Mouse (Mus musculus) stomach, embryonic 15.5 days (tissue): ENCODE results near the gene Mtf2. TPM values are rescaled to one million over a fixed set of nuclear protein-coding genes. Genes with fewer than 3 reads are reported as not detected.
"Not testable (repeated sequence)": the region's sequence is repeated elsewhere in the genome, so short reads cannot be mapped to it uniquely, and the experiment has no call there.

Experiments used
- ATAC-seq: fragments of 200-750 bp; cut with Nextera tagmentation; 2 replicates; pipeline ENCODE4 v1.8.0; 2017; ENCODE audit warnings: low read depth, moderate number of reproducible peaks, moderate TSS enrichment; ENCODE audit not compliant: insufficient read depth, low FRiP score
- H3K27ac ChIP-seq: fragments of 300-500 bp; sonication (generic); 2 replicates; pipeline ENCODE4 v1.5.1; 2015; ENCODE audit warnings: mild to moderate bottlenecking, inconsistent platforms
- H3K27me3 ChIP-seq: fragments of 300-500 bp; sonication (generic); replicated peaks from 2 replicates; pipeline ENCODE4 v1.6.1; 2015; ENCODE audit warnings: inconsistent platforms
- H3K36me3 ChIP-seq: fragments of 300-500 bp; sonication (generic); 2 replicates; pipeline ENCODE4 v1.6.1; 2015; ENCODE audit warnings: inconsistent platforms
- H3K4me1 ChIP-seq: fragments of 300-500 bp; sonication (generic); 2 replicates; pipeline ENCODE4 v1.6.1; 2015; ENCODE audit warnings: inconsistent platforms
- H3K4me2 ChIP-seq: fragments of 300-500 bp; sonication (generic); 2 replicates; pipeline ENCODE4 v1.6.1; 2015; ENCODE audit warnings: mild to moderate bottlenecking, inconsistent platforms
- H3K4me3 ChIP-seq: fragments of 300-500 bp; sonication (generic); replicated peaks from 2 replicates; pipeline ENCODE4 v1.5.1; 2015; ENCODE audit warnings: inconsistent platforms
- H3K9ac ChIP-seq: fragments of 300-500 bp; sonication (generic); 2 replicates; pipeline ENCODE4 v1.6.1; 2015; ENCODE audit warnings: inconsistent platforms
- H3K9me3 ChIP-seq: fragments of 300-500 bp; sonication (generic); 2 replicates; pipeline ENCODE4 v1.6.1; 2016; ENCODE audit warnings: inconsistent platforms
- WGBS: fragments of 180-500 bp; shearing (Covaris S2); methylation state at CpG from one replicate; pipeline ENCODE4 v1.1.7; 2015; 5-methylcytosine and 5-hydroxymethylcytosine counted together
- polyA plus RNA-seq: library from polyadenylated mRNA; unstranded; fragments of >200 nt; fragmentation: Nextera tagmentation; extraction: Ambion mirVana; gene quantifications from 2 replicates; pipeline ENCODE4 v1.2.1, GENCODE M21; 2015

Mtf2 gene
- polyA plus RNA-seq, 1 experiment from 2014 or later, result 77.7 TPM

DNA sequence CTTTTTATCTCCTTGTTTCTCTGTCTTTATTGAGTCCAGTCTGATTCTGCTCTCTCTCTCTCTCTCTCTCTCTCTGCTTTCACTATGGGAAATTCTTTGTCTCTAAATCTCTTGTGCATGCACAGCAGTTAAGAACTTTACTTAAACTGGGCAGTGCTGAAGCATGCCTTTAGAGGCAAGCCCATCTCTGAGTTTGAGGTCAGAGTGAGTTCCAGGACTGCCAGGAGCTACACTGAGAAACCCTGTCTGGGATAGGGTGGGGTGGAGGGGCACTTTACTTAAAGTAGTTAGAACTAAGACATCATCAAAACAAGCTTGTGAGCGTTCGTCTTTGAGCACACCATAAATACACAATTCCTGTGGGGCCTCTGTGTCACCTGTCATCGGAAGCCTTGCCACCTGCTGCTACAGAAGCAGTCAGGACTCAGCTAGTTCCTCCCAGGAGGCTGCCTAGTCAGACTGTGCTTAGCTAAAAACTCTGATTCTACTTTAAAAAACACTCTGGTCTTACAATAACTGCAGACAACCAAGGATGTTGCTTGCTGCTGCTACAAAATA lies 15.7 kb upstream of the Mtf2 start:
- WGBS, result 10% methylated on average over 3 of the region's 3 CpGs
- Histone ChIP-seq H3K9ac (no peak overlapping the region), H3K27ac (no peak overlapping the region), H3K4me1 (no peaks in the 10 kb centered on the region), H3K4me2 (no peak overlapping the region), H3K4me3 (no peak overlapping the region), H3K27me3 (no peaks in the 10 kb centered on the region), H3K9me3 (no peaks in the 10 kb centered on the region), H3K36me3 (no peaks in the 10 kb centered on the region)
- no peak for ATAC-seq

DNA sequence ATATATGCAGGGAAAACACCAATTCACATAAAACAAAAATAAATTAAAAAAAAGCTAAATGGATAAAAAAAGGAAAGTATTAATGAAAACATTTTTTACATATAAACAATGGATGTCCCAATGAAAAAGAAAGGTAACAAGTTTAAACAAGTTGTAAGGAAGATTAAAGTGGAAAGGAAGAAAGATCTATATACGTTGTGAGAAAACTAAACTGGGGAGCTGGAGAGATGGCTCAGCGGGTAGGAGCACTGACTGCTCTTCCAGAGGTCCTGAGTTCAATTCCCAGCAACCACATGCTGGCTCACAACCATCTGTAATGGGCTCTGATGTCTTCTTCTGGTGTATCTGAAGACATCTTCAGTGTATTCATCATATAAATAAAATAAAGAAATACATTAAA lies 14.4 kb upstream of the Mtf2 start:
- Histone ChIP-seq H3K27ac (no peak overlapping the region), H3K36me3 (no peaks in the 10 kb centered on the region), H3K4me1 (no peaks in the 10 kb centered on the region), H3K4me3 (no peak overlapping the region), H3K9me3 (no peaks in the 10 kb centered on the region), H3K4me2 (no peak overlapping the region), H3K9ac (no peak overlapping the region), H3K27me3 (no peaks in the 10 kb centered on the region)
- ATAC-seq, result no peak
- WGBS, result 74% methylated on average over 2 of the region's 2 CpGs

DNA sequence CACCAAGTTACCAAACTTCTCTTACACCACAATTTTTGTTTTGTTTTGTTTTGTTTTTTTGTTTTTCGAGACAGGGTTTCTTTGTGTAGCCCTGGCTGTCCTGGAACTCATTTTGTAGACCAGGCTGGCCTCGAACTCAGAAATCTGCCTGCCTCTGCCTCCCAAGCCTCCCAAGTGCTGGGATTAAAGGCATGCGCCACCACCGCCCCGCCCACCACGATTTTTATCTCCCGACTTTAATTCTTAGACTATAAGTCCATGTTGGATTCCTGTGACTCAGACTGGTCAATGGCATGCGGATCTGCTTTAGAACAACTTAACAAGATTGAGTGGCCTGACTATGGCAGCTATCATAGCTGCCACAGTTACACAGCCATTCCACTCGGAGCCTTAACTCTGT lies 13.7 kb upstream of the Mtf2 start:
- not testable (repeated sequence) for H3K27ac ChIP-seq, H3K27me3 ChIP-seq, H3K4me1 ChIP-seq, H3K4me3 ChIP-seq, H3K9ac ChIP-seq, H3K9me3 ChIP-seq, H3K36me3 ChIP-seq, ATAC-seq, H3K4me2 ChIP-seq
- WGBS, result 89% methylated on average over 9 of the region's 9 CpGs

GRCm38 (mm10) chr5:108052200-108052599 lies 13.3 kb upstream of the Mtf2 start:
- H3K9me3 ChIP-seq, result no peaks in the 10 kb centered on the region
- no peak overlapping the region for H3K9ac ChIP-seq
- no peaks in the 10 kb centered on the region for H3K4me1 ChIP-seq
- H3K27ac ChIP-seq, result no peak overlapping the region
- 91% methylated on average over 1 of the region's 1 CpGs for WGBS
- H3K4me3 ChIP-seq, result no peak overlapping the region
- no peak overlapping the region for H3K4me2 ChIP-seq
- no peaks in the 10 kb centered on the region for H3K36me3 ChIP-seq
- H3K27me3 ChIP-seq, result no peaks in the 10 kb centered on the region
- ATAC-seq, result no peak

DNA sequence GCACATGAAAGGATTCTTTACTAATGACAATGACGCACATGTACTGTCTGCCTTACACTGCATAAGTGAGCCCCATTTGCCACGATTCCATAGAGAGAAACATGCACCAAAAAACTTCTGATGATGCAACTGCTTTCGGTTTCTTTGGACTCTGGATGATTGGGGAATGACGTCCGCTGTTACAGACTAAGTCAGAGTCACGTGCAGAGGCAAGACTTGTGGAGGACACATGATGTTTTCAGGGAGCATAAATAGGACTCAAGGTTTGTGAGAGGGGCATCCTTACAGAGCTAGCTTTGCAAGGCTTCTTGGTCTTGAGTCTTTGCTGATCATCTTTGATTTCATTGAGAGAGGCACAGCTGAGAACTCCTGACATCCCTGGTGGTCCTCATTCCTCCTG lies 11.9 kb upstream of the Mtf2 start:
- no peaks in the 10 kb centered on the region for H3K27me3 ChIP-seq
- H3K9ac ChIP-seq, result no peak overlapping the region
- no peak for ATAC-seq
- H3K4me3 ChIP-seq, result no peak overlapping the region
- H3K36me3 ChIP-seq, result no peaks in the 10 kb centered on the region
- H3K9me3 ChIP-seq, result no peaks in the 10 kb centered on the region
- no peaks in the 10 kb centered on the region for H3K4me1 ChIP-seq
- 83% methylated on average over 6 of the region's 6 CpGs for WGBS
- H3K27ac ChIP-seq, result no peak overlapping the region
- H3K4me2 ChIP-seq, result no peak overlapping the region

DNA sequence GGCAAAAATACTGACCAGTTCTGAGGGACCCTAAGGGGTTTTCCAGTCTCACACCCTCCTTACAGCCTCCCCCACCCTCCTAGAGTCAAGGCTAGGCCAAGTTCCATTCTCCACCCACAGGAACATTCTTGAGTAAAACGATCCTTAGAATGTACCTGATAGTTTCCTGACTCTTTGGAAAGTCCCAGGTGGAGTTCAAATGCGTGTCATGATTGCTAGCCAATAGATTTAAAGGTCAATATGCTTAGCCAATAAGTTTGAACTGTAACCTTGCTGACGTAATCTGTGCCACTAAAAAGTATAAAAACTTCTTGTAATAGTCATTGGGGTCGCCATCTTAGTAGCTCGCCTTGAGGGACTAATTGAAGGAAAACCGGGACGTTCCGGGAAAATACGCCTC lies 5.1 kb upstream of the Mtf2 start:
- H3K9ac ChIP-seq, result no peak overlapping the region
- WGBS, result 92% methylated on average over 9 of the region's 9 CpGs
- no peaks in the 10 kb centered on the region for H3K9me3 ChIP-seq
- no peaks in the 10 kb centered on the region for H3K27me3 ChIP-seq
- H3K4me2 ChIP-seq, result no peak overlapping the region
- ATAC-seq, result no peak
- no peaks in the 10 kb centered on the region for H3K4me1 ChIP-seq
- H3K36me3 ChIP-seq, result no peaks in the 10 kb centered on the region
- H3K4me3 ChIP-seq, result no peak overlapping the region
- no peak overlapping the region for H3K27ac ChIP-seq

DNA sequence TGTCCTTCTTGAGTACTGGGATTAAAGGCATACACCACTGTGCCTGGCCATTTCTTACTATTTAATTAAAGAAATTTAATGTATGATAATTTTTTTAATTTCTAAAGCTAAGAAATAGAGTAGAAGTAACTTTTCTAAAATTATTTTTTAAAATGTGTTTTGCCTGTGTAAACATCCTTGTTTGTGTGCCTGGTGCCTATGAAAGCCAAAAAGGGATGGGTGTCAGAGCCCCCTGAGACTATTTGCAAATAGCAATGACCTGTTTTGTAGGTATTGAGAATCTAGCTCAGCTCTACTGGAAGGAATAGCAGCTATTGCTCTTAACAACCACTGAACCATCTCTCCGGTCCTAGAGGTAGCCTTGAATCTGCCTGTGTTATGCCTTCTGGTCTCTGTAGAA lies 6.8 kb downstream of the Mtf2 start:
- ATAC-seq, result no peak
- no peak overlapping the region for H3K4me2 ChIP-seq
- no peak overlapping the region for H3K4me3 ChIP-seq
- no peak overlapping the region for H3K9ac ChIP-seq
- no peaks in the 10 kb centered on the region for H3K9me3 ChIP-seq
- no peak overlapping the region for H3K27ac ChIP-seq
- peaks cover 28% of the 10 kb centered on the region; the same call in 1 of the 2 replicates for H3K36me3 ChIP-seq
- H3K4me1 ChIP-seq, result no peaks in the 10 kb centered on the region
- 97% methylated on average over 1 of the region's 1 CpGs for WGBS
- H3K27me3 ChIP-seq, result no peaks in the 10 kb centered on the region

DNA sequence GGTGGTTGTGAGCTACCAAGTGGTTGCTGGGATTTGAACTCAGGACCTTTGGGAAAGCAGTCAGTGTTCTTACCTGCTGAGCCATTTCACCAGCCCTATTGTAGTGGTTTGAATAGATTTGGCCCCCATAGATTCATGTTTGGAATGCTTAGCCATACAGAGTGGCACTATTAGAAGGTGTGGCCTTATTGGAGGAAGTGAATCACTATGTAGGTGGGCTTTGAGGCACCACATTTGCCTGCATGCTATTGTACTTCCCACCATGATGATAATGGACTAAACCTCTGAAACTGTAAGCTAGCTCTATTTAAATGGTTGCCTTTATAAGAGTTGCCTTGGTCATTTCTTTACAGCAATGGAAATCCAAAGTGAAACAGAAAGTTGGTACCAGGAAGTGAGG lies 10.8 kb downstream of the Mtf2 start:
- peaks cover 28% of the 10 kb centered on the region; the same call in 1 of the 2 replicates for H3K36me3 ChIP-seq

DNA sequence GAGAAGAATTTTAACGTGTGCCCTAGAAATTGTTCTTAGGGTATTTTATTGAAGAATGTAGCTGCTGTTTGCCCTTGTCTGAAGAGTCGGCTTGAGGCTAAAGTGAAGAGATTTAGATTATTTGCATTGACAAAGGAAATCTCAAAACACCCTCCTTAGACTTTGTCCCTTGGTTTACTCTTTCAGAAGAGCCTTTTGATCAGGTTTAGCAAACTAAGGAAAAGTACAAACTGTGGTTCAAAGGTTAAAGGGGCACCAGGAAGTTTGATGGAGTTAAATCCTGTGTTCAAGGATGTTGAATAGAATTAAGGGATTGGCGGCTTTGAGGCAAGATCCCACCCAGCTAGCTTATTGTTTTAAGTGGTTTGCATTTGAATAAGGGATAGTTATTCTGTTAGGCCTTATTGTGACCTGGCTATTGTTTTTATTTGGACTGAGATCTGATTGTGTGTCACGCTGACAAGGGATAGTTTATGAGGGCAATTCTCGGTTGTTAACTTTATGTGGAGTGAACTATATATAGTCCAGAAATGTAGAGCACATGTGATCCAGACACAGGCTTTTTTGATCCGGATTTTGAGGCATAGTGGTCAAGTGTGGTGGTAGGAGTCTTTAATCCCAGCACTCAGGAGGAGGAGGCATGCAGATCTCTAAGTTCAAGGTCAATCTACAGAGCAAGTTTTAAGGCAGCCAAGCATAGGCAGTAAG lies 11.5 kb downstream of the Mtf2 start:
- H3K36me3 ChIP-seq, result peaks cover 28% of the 10 kb centered on the region; the same call in 1 of the 2 replicates
- ATAC-seq, result no peak
- WGBS, result 71% methylated on average over 6 of the region's 6 CpGs
- H3K4me2 ChIP-seq, result no peak overlapping the region
- H3K27me3 ChIP-seq, result no peaks in the 10 kb centered on the region
- no peak overlapping the region for H3K4me3 ChIP-seq
- H3K9ac ChIP-seq, result no peak overlapping the region
- H3K9me3 ChIP-seq, result no peaks in the 10 kb centered on the region
- H3K27ac ChIP-seq, result no peak overlapping the region
- no peaks in the 10 kb centered on the region for H3K4me1 ChIP-seq

More for the DNA sequence above, 10.8 kb downstream of the Mtf2 start:
- no peak overlapping the region for H3K4me3 ChIP-seq
- H3K9me3 ChIP-seq, result no peaks in the 10 kb centered on the region
- no peaks in the 10 kb centered on the region for H3K27me3 ChIP-seq
- H3K4me1 ChIP-seq, result no peaks in the 10 kb centered on the region
- H3K9ac ChIP-seq, result no peak overlapping the region
- H3K4me2 ChIP-seq, result no peak overlapping the region
- H3K27ac ChIP-seq, result no peak overlapping the region
- ATAC-seq, result no peak

GRCm38 (mm10) chr5:108079603-108080002 lies 14.1 kb downstream of the Mtf2 start:
- Histone ChIP-seq H3K27ac (no peak overlapping the region), H3K36me3 (peaks cover 20% of the 10 kb centered on the region; the same call in 1 of the 2 replicates)

DNA sequence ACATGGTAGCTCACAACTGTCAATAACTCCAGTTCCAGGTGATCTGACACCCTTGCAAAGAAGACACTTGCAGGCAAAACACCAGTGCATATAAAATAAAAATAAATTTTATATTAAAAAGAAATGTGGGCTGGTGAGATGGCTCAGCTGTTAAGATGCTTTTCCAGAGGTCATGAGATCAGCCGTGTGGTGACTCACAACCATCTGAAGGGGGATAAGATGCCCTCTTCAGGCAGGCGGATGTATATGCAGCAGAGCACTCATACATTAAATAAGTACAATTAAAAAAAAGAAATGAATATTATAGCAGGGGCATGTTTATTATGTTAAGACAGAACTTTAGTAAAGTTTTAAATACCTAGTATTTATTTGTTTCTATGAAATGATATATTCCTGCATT lies 16.9 kb downstream of the Mtf2 start:
- H3K9me3 ChIP-seq, result no peaks in the 10 kb centered on the region
- no peak overlapping the region for H3K27ac ChIP-seq
- no peak overlapping the region for H3K4me3 ChIP-seq
- no peak overlapping the region for H3K9ac ChIP-seq
- no peaks in the 10 kb centered on the region for H3K4me1 ChIP-seq
- 40% methylated on average over 2 of the region's 2 CpGs for WGBS
- H3K4me2 ChIP-seq, result no peak overlapping the region
- H3K36me3 ChIP-seq, result peaks cover 11% of the 10 kb centered on the region
- H3K27me3 ChIP-seq, result no peaks in the 10 kb centered on the region
- ATAC-seq, result no peak

More at GRCm38 (mm10) chr5:108079603-108080002, 14.1 kb downstream of the Mtf2 start:
- Histone ChIP-seq H3K9ac (no peak overlapping the region), H3K4me1 (no peaks in the 10 kb centered on the region), H3K9me3 (no peaks in the 10 kb centered on the region), H3K27me3 (no peaks in the 10 kb centered on the region), H3K4me2 (no peak overlapping the region), H3K4me3 (no peak overlapping the region)
- ATAC-seq, result no peak

DNA sequence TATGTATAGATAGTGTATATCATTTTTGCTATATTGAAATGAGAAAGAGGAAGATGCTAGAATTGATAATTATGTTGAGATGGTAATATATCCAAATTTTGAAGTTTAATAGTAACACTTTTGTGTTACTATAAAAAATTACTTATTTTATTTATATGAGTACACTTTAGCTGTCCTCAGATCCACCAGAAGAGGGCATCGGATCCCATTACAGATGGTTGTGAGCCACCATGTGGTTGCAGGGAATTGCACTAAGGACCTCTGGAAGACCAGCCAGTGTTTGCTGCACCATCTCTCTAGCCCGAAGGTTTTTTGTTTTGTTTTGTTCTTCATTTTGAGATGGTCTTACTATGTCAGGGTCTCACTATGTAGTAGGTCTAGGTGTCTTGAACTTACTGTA lies 20.0 kb downstream of the Mtf2 start:
- WGBS, result 91% methylated on average over 2 of the region's 2 CpGs
- Histone ChIP-seq H3K27me3 (no peaks in the 10 kb centered on the region), H3K9ac (no peak overlapping the region), H3K36me3 (peaks cover 15% of the 10 kb centered on the region), H3K4me1 (no peaks in the 10 kb centered on the region), H3K4me2 (no peak overlapping the region), H3K27ac (no peak overlapping the region), H3K9me3 (no peaks in the 10 kb centered on the region), H3K4me3 (no peak overlapping the region)
- no peak for ATAC-seq

GRCm38 (mm10) chr5:108092731-108093130 lies 27.3 kb downstream of the Mtf2 start:
- H3K27me3 ChIP-seq, H3K9me3 ChIP-seq, H3K9ac ChIP-seq, ATAC-seq, H3K27ac ChIP-seq, H3K4me1 ChIP-seq, H3K4me3 ChIP-seq, H3K4me2 ChIP-seq: not testable (repeated sequence)
- peaks cover 19% of the 10 kb centered on the region; the same call in 1 of the 2 replicates for H3K36me3 ChIP-seq
- 95% methylated on average over 8 of the region's 8 CpGs for WGBS
